In the genomic region with DNA sequence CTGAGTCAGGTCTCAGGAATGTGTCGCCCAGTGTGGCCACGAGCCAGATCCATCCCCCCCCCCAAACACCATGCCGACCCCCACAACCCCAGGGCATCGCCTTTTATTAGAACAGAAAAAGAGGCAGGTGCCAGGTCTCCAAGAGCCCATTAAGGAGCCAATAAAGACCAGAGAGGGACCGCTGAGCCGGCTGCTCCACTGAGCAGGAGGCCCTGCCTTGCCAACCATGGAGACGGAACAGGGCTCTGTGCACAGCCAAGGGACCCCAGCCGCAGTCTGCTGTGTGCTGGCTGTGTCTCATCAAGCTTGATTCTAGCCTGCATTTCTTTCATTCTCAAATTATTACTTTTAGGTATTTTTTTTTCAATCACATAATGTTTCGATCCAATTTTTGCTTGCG, we compare ENCODE assay signal across 24 mouse cellular contexts.
"Had no signal": no experiment of that assay in that cellular context is flagged by ENCODE, and none has a peak within 500 bp of the region (broad histone marks: within the 10 kb centered on the region; RNA-seq: fewer than 3 reads in every experiment).

No protein-coding gene starts in this region.

- H3K4me2 ChIP-seq: heart, embryonic 12.5 days; hindbrain, embryonic 12.5 days; hindbrain, embryonic 14.5 days; intestine, embryonic 15.5 days; limb, embryonic 15.5 days; liver, embryonic 12.5 days had no signal

- H3K4me1 ChIP-seq: hindbrain, embryonic 12.5 days; liver, embryonic 12.5 days had no signal

- H3K9me3 ChIP-seq: heart, embryonic 10.5 days; heart, embryonic 12.5 days; hindbrain, embryonic 10.5 days; hindbrain, embryonic 12.5 days; intestine, embryonic 15.5 days; limb, embryonic 15.5 days; liver, embryonic 12.5 days had no signal

- ATAC-seq: hindbrain, embryonic 16.5 days; inflammation-experienced regulatory T-cells, adult 6 months; intestine, postnatal 0 days; liver, embryonic 12.5 days had no signal

- H3K27ac ChIP-seq: heart, embryonic 10.5 days; hindbrain, embryonic 10.5 days; hindbrain, embryonic 12.5 days; hindbrain, embryonic 14.5 days; intestine, embryonic 15.5 days; layer of hippocampus, adult 2 months; left cerebral cortex, adult 2 months; limb, embryonic 15.5 days; liver, embryonic 12.5 days; liver, embryonic 14.5 days had no signal

- H3K4me3 ChIP-seq: heart, embryonic 10.5 days; heart, embryonic 12.5 days; hindbrain, embryonic 10.5 days; hindbrain, embryonic 12.5 days; intestine, embryonic 15.5 days; layer of hippocampus, adult 2 months; left cerebral cortex, adult 2 months; limb, embryonic 15.5 days; liver, embryonic 12.5 days had no signal

- H3K36me3 ChIP-seq: heart, embryonic 10.5 days; heart, embryonic 12.5 days; hindbrain, embryonic 10.5 days; hindbrain, embryonic 12.5 days; intestine, embryonic 15.5 days; limb, embryonic 15.5 days; liver, embryonic 12.5 days had no signal

- H3K9ac ChIP-seq: heart, embryonic 12.5 days; hindbrain, embryonic 12.5 days; hindbrain, embryonic 14.5 days; intestine, embryonic 15.5 days; limb, embryonic 15.5 days; liver, embryonic 12.5 days; liver, embryonic 14.5 days had no signal

- DNase-seq: gastrocnemius, postnatal 10 days; gastrocnemius, postnatal 25 days; heart, adult 18-20 months; heart, postnatal 10 days; heart, postnatal 4 days; kidney, adult 18-20 months; kidney, adult 8-10 months; kidney, postnatal 10 days; kidney, postnatal 25 days; lung, adult 18-20 months had no signal

- H3K27me3 ChIP-seq: intestine, embryonic 15.5 days; limb, embryonic 15.5 days had no signal
